8 mouse cellular contexts compared by ENCODE assay signal in the genomic region with DNA sequence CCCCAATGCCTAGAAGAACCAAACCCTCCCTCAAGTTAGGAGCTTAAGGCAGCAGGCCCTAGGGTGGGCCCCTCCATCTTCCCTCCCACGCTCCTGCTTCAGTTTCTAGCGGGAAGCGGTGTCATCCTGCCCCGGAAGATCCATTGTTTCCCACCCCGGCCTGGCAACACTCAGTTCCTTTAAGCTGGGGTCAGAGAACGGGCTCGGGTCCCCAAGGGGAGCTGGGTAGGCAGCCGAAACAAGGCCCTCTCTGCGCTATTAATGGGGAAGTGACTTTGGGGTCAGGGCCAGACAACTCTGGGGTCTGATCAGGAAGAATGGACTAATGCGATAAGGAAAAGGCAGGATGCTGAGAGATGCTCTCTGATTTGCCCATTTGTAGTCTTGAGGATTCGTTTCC. TPM values are rescaled to one million over a fixed set of nuclear protein-coding genes. Genes with fewer than 3 reads are reported as not detected.
DNase-seq lines count a peak whose midpoint lies in the region; ATAC-seq and TF ChIP-seq lines count a peak whose summit lies in the region.

No protein-coding gene starts in this region.

- peak overlapping the region; percentile 98 for H3K27ac ChIP-seq in intestine, embryonic 16.5 days (ENCODE audit: low read length)
- peak overlapping the region; percentile 93 for H3K27ac ChIP-seq in liver, postnatal 0 days (ENCODE audit: low read depth)

- no peaks in the 10 kb centered on the region for H3K27me3 ChIP-seq in intestine, embryonic 16.5 days (replicated peaks; ENCODE audit: control insufficient read depth, insufficient read depth, low read length)
- H3K27me3 ChIP-seq in liver, postnatal 0 days (ENCODE audit: insufficient read depth, low read length) = no peaks in the 10 kb centered on the region
- no peaks in the 10 kb centered on the region for H3K27me3 ChIP-seq in splenic B cell, adult 2 months (ENCODE audit: control insufficient read depth, insufficient read depth, low read length, poor library complexity, severe bottlenecking)

- peak; percentile 52; the same call in 1 of the 2 replicates for TF ChIP-seq POLR2A in lung, adult 2 months (IDR thresholded peaks at IDR 0.05; ENCODE audit: borderline replicate concordance, extremely low read depth, low read depth, low read length)

- TF ChIP-seq EP300 in liver, postnatal 0 days (IDR thresholded peaks at IDR 0.05; ENCODE audit: low read depth) = peak; percentile 50

- H3K9ac ChIP-seq in intestine, embryonic 16.5 days (ENCODE audit: low read depth, low read length) = peak overlapping the region; percentile 93
- H3K9ac ChIP-seq in liver, postnatal 0 days (replicated peaks) = peak overlapping the region; percentile 81; the same call in 1 of the 2 replicates

- 20% methylated on average over 11 of the region's 11 CpGs for WGBS in lung, adult 2 months
- 32% methylated on average over 11 of the region's 11 CpGs for WGBS in intestine, embryonic 16.5 days
- 28% methylated on average over 11 of the region's 11 CpGs for WGBS in liver, postnatal 0 days (ENCODE audit: insufficient replicate concordance)

- ATAC-seq in intestine, embryonic 16.5 days = no peak
- ATAC-seq in liver, postnatal 0 days = no peak

- peak; percentile 43 for DNase-seq in lung, adult 2 months
- no peak for DNase-seq in lung, postnatal 25 days (ENCODE audit: low spot score)
- DNase-seq in cerebellum, adult 9-11 months = peak; percentile 72
- DNase-seq in heart, adult 18-20 months = peak; percentile 70 to 91
- no peak for DNase-seq in liver, postnatal 0 days
- DNase-seq in splenic B cell, adult 2 months (ENCODE audit: low read depth, low spot score) = peak; percentile 30
- DNase-seq in layer of hippocampus, postnatal 36 days = no peak

- H3K9me3 ChIP-seq in intestine, embryonic 16.5 days (ENCODE audit: control insufficient read depth, low read length) = no peaks in the 10 kb centered on the region
- no peaks in the 10 kb centered on the region for H3K9me3 ChIP-seq in liver, postnatal 0 days (ENCODE audit: low read length)

- H3K4me2 ChIP-seq in intestine, embryonic 16.5 days (ENCODE audit: low read depth, low read length) = peak overlapping the region; percentile 71
- peak overlapping the region; percentile 82 for H3K4me2 ChIP-seq in liver, postnatal 0 days (ENCODE audit: low read depth, low read length)

- peaks cover 10% of the 10 kb centered on the region for H3K36me3 ChIP-seq in intestine, embryonic 16.5 days (ENCODE audit: control insufficient read depth, insufficient read depth, low read length)
- peaks cover 23% of the 10 kb centered on the region for H3K36me3 ChIP-seq in liver, postnatal 0 days (replicated peaks; ENCODE audit: insufficient read depth, low read length)
- peaks cover 2% of the 10 kb centered on the region; the same call in 1 of the 2 replicates for H3K36me3 ChIP-seq in splenic B cell, adult 2 months (ENCODE audit: control insufficient read depth, insufficient read depth, low read length, poor library complexity, severe bottlenecking)

- peaks cover 6% of the 10 kb centered on the region for H3K4me1 ChIP-seq in lung, adult 2 months (ENCODE audit: control insufficient read depth, insufficient read depth, low read length)
- H3K4me1 ChIP-seq in intestine, embryonic 16.5 days (ENCODE audit: control insufficient read depth, insufficient read depth, low read length) = peaks cover 36% of the 10 kb centered on the region
- H3K4me1 ChIP-seq in liver, postnatal 0 days (ENCODE audit: insufficient read depth) = peaks cover 11% of the 10 kb centered on the region

- TF ChIP-seq CTCF in lung, adult 2 months (IDR thresholded peaks at IDR 0.05; ENCODE audit: insufficient read depth, low read length) = no peak
- TF ChIP-seq CTCF in liver, postnatal 0 days (IDR thresholded peaks at IDR 0.05; ENCODE audit: low read depth) = no peak

- peak overlapping the region; percentile 100 for H3K4me3 ChIP-seq in lung, adult 2 months (replicated peaks; ENCODE audit: extremely low read depth, low read depth, low read length)
- peak overlapping the region; percentile 69 for H3K4me3 ChIP-seq in intestine, embryonic 16.5 days (ENCODE audit: low read length)
- H3K4me3 ChIP-seq in liver, postnatal 0 days (ENCODE audit: low read depth, low read length) = peak overlapping the region; percentile 66

RNA-seq across cellular contexts. Expression of a gene that starts 1.3 kb away (rescaled TPM):
- 37.8 and 63.1 TPM in 2 replicates for polyA plus RNA-seq in lung, adult 2 months (2012; rRNA removed)
- total RNA-seq in heart, adult 18-20 months (2021) = 10 to 100 TPM; 10.3 to 14.3 TPM
- polyA plus RNA-seq in intestine, embryonic 16.5 days (2015; fragmentation: Nextera tagmentation; extraction: Ambion mirVana) = 30.8 and 31.0 TPM in 2 replicates
- 12.3 and 14.0 TPM in 2 replicates for polyA plus RNA-seq in liver, postnatal 0 days (2015; fragmentation: Nextera tagmentation; extraction: Ambion mirVana)
- 1 to 10 TPM; 1.8 to 2.6 TPM for total RNA-seq in layer of hippocampus, postnatal 36 days (2021)

RNA-seq across cellular contexts. Expression of a gene that starts 1.3 kb away (rescaled TPM):
- polyA plus RNA-seq in lung, adult 2 months (2012; rRNA removed) = 21.9 and 24.7 TPM in 2 replicates
- total RNA-seq in heart, adult 18-20 months (2021) = 10 to 100 TPM; 30.2 to 32.2 TPM
- polyA plus RNA-seq in intestine, embryonic 16.5 days (2015; fragmentation: Nextera tagmentation; extraction: Ambion mirVana) = 22.6 and 24.0 TPM in 2 replicates
- polyA plus RNA-seq in liver, postnatal 0 days (2015; fragmentation: Nextera tagmentation; extraction: Ambion mirVana) = 4.7 and 5.4 TPM in 2 replicates
- total RNA-seq in layer of hippocampus, postnatal 36 days (2021) = 10 to 100 TPM; 44.6 to 48.6 TPM

RNA-seq across cellular contexts. Expression of a gene that starts 1.5 kb away (rescaled TPM):
- 129 and 141 TPM in 2 replicates for polyA plus RNA-seq in lung, adult 2 months (2012; rRNA removed)
- total RNA-seq in heart, adult 18-20 months (2021) = 100 to 1,000 TPM; 112 to 118 TPM
- polyA plus RNA-seq in intestine, embryonic 16.5 days (2015; fragmentation: Nextera tagmentation; extraction: Ambion mirVana) = 168 and 170 TPM in 2 replicates
- 83.7 and 83.9 TPM in 2 replicates for polyA plus RNA-seq in liver, postnatal 0 days (2015; fragmentation: Nextera tagmentation; extraction: Ambion mirVana)
- total RNA-seq in layer of hippocampus, postnatal 36 days (2021) = 100 to 1,000 TPM; 117 to 118 TPM

RNA-seq across cellular contexts. Expression of a gene that starts 16.7 kb away (rescaled TPM):
- polyA plus RNA-seq in lung, adult 2 months (2012; rRNA removed) = 19.4 and 21.0 TPM in 2 replicates
- 10 to 100 TPM; 15.8 to 18.0 TPM for total RNA-seq in heart, adult 18-20 months (2021)
- polyA plus RNA-seq in intestine, embryonic 16.5 days (2015; fragmentation: Nextera tagmentation; extraction: Ambion mirVana) = 17.6 and 18.8 TPM in 2 replicates
- 7.4 and 8.2 TPM in 2 replicates for polyA plus RNA-seq in liver, postnatal 0 days (2015; fragmentation: Nextera tagmentation; extraction: Ambion mirVana)
- 10 to 100 TPM; 32.0 to 41.6 TPM for total RNA-seq in layer of hippocampus, postnatal 36 days (2021)

RNA-seq across cellular contexts. Expression of a gene that starts 27.6 kb away (rescaled TPM):
- polyA plus RNA-seq in lung, adult 2 months (2012; rRNA removed) = 120 and 135 TPM in 2 replicates
- total RNA-seq in heart, adult 18-20 months (2021) = 10 to 100 TPM; 16.2 to 26.3 TPM
- 33.4 and 35.5 TPM in 2 replicates for polyA plus RNA-seq in intestine, embryonic 16.5 days (2015; fragmentation: Nextera tagmentation; extraction: Ambion mirVana)
- polyA plus RNA-seq in liver, postnatal 0 days (2015; fragmentation: Nextera tagmentation; extraction: Ambion mirVana) = 7.8 and 8.7 TPM in 2 replicates
- 100 to 1,000 TPM; 537 to 553 TPM for total RNA-seq in layer of hippocampus, postnatal 36 days (2021)

Comparison
In these comparisons a context has a peak if more than half of its experiments do, and no peak if none do; other contexts are left out.
1. DNase-seq: peak in lung, adult 2 months (single experiment), cerebellum, adult 9-11 months (single experiment), heart, adult 18-20 months (2 of 2) and splenic B cell, adult 2 months (single experiment); none in lung, postnatal 25 days (single experiment), liver, postnatal 0 days (single experiment) and layer of hippocampus, postnatal 36 days (0 of 2).
2. Peak in every context shown above with its lines, with median percentiles within 50 percentile points of each other: H3K4me3 ChIP-seq.